Mouse (Mus musculus): ENCODE results near the gene Ino80b. TPM values are rescaled to one million over a fixed set of nuclear protein-coding genes. Genes with fewer than 3 reads are reported as not detected.

Gene Ino80b
- polyA plus RNA-seq, 1 experiment from 2014 or later, result 20.0 TPM

GRCm38 (mm10) chr6:83092416-83093127 lies 32.7 kb downstream of the Ino80b start:
- DNase-seq (ENCODE audit: low spot score) (no peak), ATAC-seq (replicated peaks; ENCODE audit: low FRiP score) (no peak)
- H3K9me3 ChIP-seq (ENCODE audit: control insufficient read depth, low read length), result peaks cover 3% of the 10 kb centered on the region; the same call in 1 of the 2 replicates
- H3K4me2 ChIP-seq (ENCODE audit: low read depth, low read length, severe bottlenecking), result no peak overlapping the region
- no peak overlapping the region for H3K4me3 ChIP-seq (ENCODE audit: low read depth, low read length)
- WGBS, result 50% methylated on average over 6 of the region's 6 CpGs
- no peaks in the 10 kb centered on the region for H3K36me3 ChIP-seq (ENCODE audit: control insufficient read depth, insufficient read depth, low read length)
- H3K4me1 ChIP-seq (replicated peaks; ENCODE audit: control insufficient read depth, insufficient read depth, low read length), result no peaks in the 10 kb centered on the region
- no peak overlapping the region for H3K9ac ChIP-seq (ENCODE audit: low read length)
- no peak overlapping the region for H3K27ac ChIP-seq (ENCODE audit: low read depth, low read length)
- peaks cover 17% of the 10 kb centered on the region for H3K27me3 ChIP-seq (ENCODE audit: control insufficient read depth, insufficient read depth, low read length)

- H3K9ac ChIP-seq (ENCODE audit: low read length), result no peak overlapping the region
- ATAC-seq (replicated peaks; ENCODE audit: low FRiP score), result no peak
- H3K27me3 ChIP-seq (ENCODE audit: control insufficient read depth, insufficient read depth, low read length), result peaks cover 61% of the 10 kb centered on the region
- H3K27ac ChIP-seq (ENCODE audit: low read depth, low read length), result no peak overlapping the region
- no peaks in the 10 kb centered on the region for H3K9me3 ChIP-seq (ENCODE audit: control insufficient read depth, low read length)
- no peaks in the 10 kb centered on the region for H3K36me3 ChIP-seq (ENCODE audit: control insufficient read depth, insufficient read depth, low read length)
- H3K4me1 ChIP-seq (replicated peaks; ENCODE audit: control insufficient read depth, insufficient read depth, low read length), result no peaks in the 10 kb centered on the region
- no peak for DNase-seq (ENCODE audit: low spot score)
- H3K4me2 ChIP-seq (ENCODE audit: low read depth, low read length, severe bottlenecking), result 0 out of 2 replicates have a peak overlapping the region, but pooled peaks have one; percentile 24
- 0 out of 2 replicates have a peak overlapping the region, but pooled peaks have one; percentile 7 for H3K4me3 ChIP-seq (ENCODE audit: low read depth, low read length)
- 3% methylated on average over 9 of the region's 9 CpGs for WGBS
These were observed 37.3 kb downstream of the Ino80b start for GRCm38 (mm10) chr6:83087926-83088260.

GRCm38 (mm10) chr6:83087205-83087925 lies 37.9 kb downstream of the Ino80b start:
- H3K4me3 ChIP-seq (ENCODE audit: low read depth, low read length), result 0 out of 2 replicates have a peak overlapping the region, but pooled peaks have one; percentile 7
- no peaks in the 10 kb centered on the region for H3K4me1 ChIP-seq (replicated peaks; ENCODE audit: control insufficient read depth, insufficient read depth, low read length)
- 1% methylated on average over 47 of the region's 47 CpGs for WGBS
- no peaks in the 10 kb centered on the region for H3K36me3 ChIP-seq (ENCODE audit: control insufficient read depth, insufficient read depth, low read length)
- no peak for ATAC-seq (replicated peaks; ENCODE audit: low FRiP score)
- peaks cover 65% of the 10 kb centered on the region for H3K27me3 ChIP-seq (ENCODE audit: control insufficient read depth, insufficient read depth, low read length)
- H3K9ac ChIP-seq (ENCODE audit: low read length), result no peak overlapping the region
- no peak overlapping the region for H3K27ac ChIP-seq (ENCODE audit: low read depth, low read length)
- no peak for DNase-seq (ENCODE audit: low spot score)
- H3K9me3 ChIP-seq (ENCODE audit: control insufficient read depth, low read length), result no peaks in the 10 kb centered on the region
- 0 out of 2 replicates have a peak overlapping the region, but pooled peaks have one; percentile 24 for H3K4me2 ChIP-seq (ENCODE audit: low read depth, low read length, severe bottlenecking)

GRCm38 (mm10) chr6:83086121-83087035 lies 38.9 kb downstream of the Ino80b start, which contains the start of gene Lbx2:
Gene Lbx2, plus strand, starts transcription at chr6:83086367.
- Histone ChIP-seq H3K36me3 (ENCODE audit: control insufficient read depth, insufficient read depth, low read length) (peaks cover 3% of the 10 kb centered on the region; the same call in 1 of the 2 replicates), H3K27ac (ENCODE audit: low read depth, low read length) (no peak within 1 kb of the TSS), H3K4me2 (ENCODE audit: low read depth, low read length, severe bottlenecking) (no peak within 1 kb of the TSS), H3K4me1 (replicated peaks; ENCODE audit: control insufficient read depth, insufficient read depth, low read length) (no peaks in the 10 kb centered on the region), H3K9me3 (ENCODE audit: control insufficient read depth, low read length) (no peaks in the 10 kb centered on the region), H3K27me3 (ENCODE audit: control insufficient read depth, insufficient read depth, low read length) (peaks cover 65% of the 10 kb centered on the region), H3K9ac (ENCODE audit: low read length) (no peak within 1 kb of the TSS), H3K4me3 (ENCODE audit: low read depth, low read length) (peak within 1 kb of the TSS; percentile 0; the same call in 1 of the 2 replicates)
- DNase-seq (ENCODE audit: low spot score), result no peak
- ATAC-seq (replicated peaks; ENCODE audit: low FRiP score), result no peak
- 2% methylated on average over 42 of the region's 42 CpGs for WGBS

- no peaks in the 10 kb centered on the region for H3K9me3 ChIP-seq (ENCODE audit: control insufficient read depth, low read length)
- H3K9ac ChIP-seq (ENCODE audit: low read length), result no peak overlapping the region
- no peak overlapping the region for H3K27ac ChIP-seq (ENCODE audit: low read depth, low read length)
- H3K4me1 ChIP-seq (replicated peaks; ENCODE audit: control insufficient read depth, insufficient read depth, low read length), result no peaks in the 10 kb centered on the region; the same call in 1 of the 2 replicates
- ATAC-seq (replicated peaks; ENCODE audit: low FRiP score) (no peak), DNase-seq (ENCODE audit: low spot score) (no peak)
- no peak overlapping the region for H3K4me3 ChIP-seq (ENCODE audit: low read depth, low read length)
- H3K4me2 ChIP-seq (ENCODE audit: low read depth, low read length, severe bottlenecking), result no peak overlapping the region
- H3K27me3 ChIP-seq (ENCODE audit: control insufficient read depth, insufficient read depth, low read length), result peaks cover 62% of the 10 kb centered on the region
- 7% methylated on average over 6 of the region's 6 CpGs for WGBS
- H3K36me3 ChIP-seq (ENCODE audit: control insufficient read depth, insufficient read depth, low read length), result peaks cover 3% of the 10 kb centered on the region; the same call in 1 of the 2 replicates
These were observed 40.8 kb downstream of the Ino80b start for GRCm38 (mm10) chr6:83084477-83084876.

GRCm38 (mm10) chr6:83083497-83083896 lies 41.7 kb downstream of the Ino80b start:
- Histone ChIP-seq H3K4me3 (ENCODE audit: low read depth, low read length) (no peak overlapping the region), H3K27me3 (ENCODE audit: control insufficient read depth, insufficient read depth, low read length) (peaks cover 57% of the 10 kb centered on the region), H3K9me3 (ENCODE audit: control insufficient read depth, low read length) (no peaks in the 10 kb centered on the region), H3K36me3 (ENCODE audit: control insufficient read depth, insufficient read depth, low read length) (peaks cover 3% of the 10 kb centered on the region; the same call in 1 of the 2 replicates), H3K4me2 (ENCODE audit: low read depth, low read length, severe bottlenecking) (no peak overlapping the region), H3K27ac (ENCODE audit: low read depth, low read length) (no peak overlapping the region), H3K4me1 (replicated peaks; ENCODE audit: control insufficient read depth, insufficient read depth, low read length) (peaks cover 5% of the 10 kb centered on the region; the same call in 1 of the 2 replicates), H3K9ac (ENCODE audit: low read length) (no peak overlapping the region)
- ATAC-seq (replicated peaks; ENCODE audit: low FRiP score) (no peak), DNase-seq (ENCODE audit: low spot score) (no peak)
- 6% methylated on average over 5 of the region's 5 CpGs for WGBS

GRCm38 (mm10) chr6:83080210-83080609 lies 45.0 kb downstream of the Ino80b start:
- H3K27me3 ChIP-seq (ENCODE audit: control insufficient read depth, insufficient read depth, low read length), result peaks cover 34% of the 10 kb centered on the region
- H3K4me2 ChIP-seq (ENCODE audit: low read depth, low read length, severe bottlenecking), result no peak overlapping the region
- ATAC-seq (replicated peaks; ENCODE audit: low FRiP score), result no peak

GRCm38 (mm10) chr6:83078324-83078858 lies 46.8 kb downstream of the Ino80b start:
- Histone ChIP-seq H3K36me3 (ENCODE audit: control insufficient read depth, insufficient read depth, low read length) (peaks cover 3% of the 10 kb centered on the region; the same call in 1 of the 2 replicates), H3K9ac (ENCODE audit: low read length) (peak overlapping the region; percentile 78), H3K9me3 (ENCODE audit: control insufficient read depth, low read length) (no peaks in the 10 kb centered on the region), H3K4me2 (ENCODE audit: low read depth, low read length, severe bottlenecking) (peak overlapping the region; percentile 99), H3K4me1 (replicated peaks; ENCODE audit: control insufficient read depth, insufficient read depth, low read length) (peaks cover 5% of the 10 kb centered on the region; the same call in 1 of the 2 replicates), H3K27ac (ENCODE audit: low read depth, low read length) (peak overlapping the region; percentile 77), H3K27me3 (ENCODE audit: control insufficient read depth, insufficient read depth, low read length) (peaks cover 29% of the 10 kb centered on the region), H3K4me3 (ENCODE audit: low read depth, low read length) (peak overlapping the region; percentile 71)
- DNase-seq (ENCODE audit: low spot score) (peak; percentile 99), ATAC-seq (replicated peaks; ENCODE audit: low FRiP score) (peak; percentile 93)
- WGBS, result under 1% methylated on average over 46 of the region's 46 CpGs

More at GRCm38 (mm10) chr6:83080210-83080609, 45.0 kb downstream of the Ino80b start:
- H3K4me1 ChIP-seq (replicated peaks; ENCODE audit: control insufficient read depth, insufficient read depth, low read length), result peaks cover 5% of the 10 kb centered on the region; the same call in 1 of the 2 replicates
- H3K36me3 ChIP-seq (ENCODE audit: control insufficient read depth, insufficient read depth, low read length), result peaks cover 3% of the 10 kb centered on the region; the same call in 1 of the 2 replicates
- H3K9me3 ChIP-seq (ENCODE audit: control insufficient read depth, low read length), result no peaks in the 10 kb centered on the region
- DNase-seq (ENCODE audit: low spot score), result no peak
- H3K4me3 ChIP-seq (ENCODE audit: low read depth, low read length), result no peak overlapping the region
- no peak overlapping the region for H3K9ac ChIP-seq (ENCODE audit: low read length)
- H3K27ac ChIP-seq (ENCODE audit: low read depth, low read length), result no peak overlapping the region
- 93% methylated on average over 5 of the region's 5 CpGs for WGBS

Measured in forebrain, embryonic 11.5 days (tissue).